Mouse (Mus musculus): ENCODE measurements around the gene Sord. TPM values are rescaled to one million over a fixed set of nuclear protein-coding genes. Genes with fewer than 3 reads are reported as not detected.
"Not testable (repeated sequence)": the region's sequence is repeated elsewhere in the genome, so short reads cannot be mapped to it uniquely, and the experiment has no call there.

Sord gene
- polyA plus RNA-seq, 1 experiment from 2014 or later: 30.0 TPM

DNA sequence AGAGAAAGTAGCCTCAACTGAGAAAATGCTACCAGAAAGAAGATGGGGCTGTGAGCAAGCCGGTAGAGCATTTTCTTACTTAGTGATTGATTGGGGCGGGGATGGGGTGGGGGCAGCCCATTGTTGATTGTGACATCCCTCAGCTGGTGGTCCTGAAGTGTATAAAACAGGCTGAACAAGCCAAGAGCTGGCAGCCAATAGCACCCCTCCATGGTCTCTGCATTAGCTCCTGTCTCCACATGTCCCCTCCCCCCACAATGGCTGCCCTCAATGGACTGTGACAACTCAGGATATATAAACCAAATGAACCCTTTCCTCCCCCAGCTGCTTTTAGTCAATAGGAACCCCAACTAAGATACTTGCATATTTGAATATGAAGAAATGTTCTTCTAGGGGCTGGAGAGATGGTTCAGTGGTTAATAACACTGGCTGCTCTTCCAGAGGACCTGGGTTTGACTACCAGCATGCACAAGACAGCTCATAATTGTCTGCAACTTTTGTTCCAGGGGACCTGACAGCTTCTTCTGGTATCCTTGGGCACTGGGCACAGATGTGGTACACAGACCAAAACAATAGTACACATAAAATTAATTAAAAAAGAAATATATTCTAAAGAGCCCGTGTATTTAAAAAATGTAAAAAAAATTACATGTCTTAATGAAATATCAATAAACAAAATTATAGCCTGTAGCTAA lies 23.9 kb upstream of the Sord start:
- H3K36me3 ChIP-seq (ENCODE audit: control insufficient read depth, insufficient read depth, low read length): no peaks in the 10 kb centered on the region
- H3K4me1 ChIP-seq (ENCODE audit: control insufficient read depth, insufficient read depth, low read length): no peaks in the 10 kb centered on the region
- no peak overlapping the region for H3K4me3 ChIP-seq (ENCODE audit: low read depth, low read length)
- no peak overlapping the region for H3K9ac ChIP-seq (replicated peaks; ENCODE audit: low read depth, low read length)
- no peak overlapping the region for H3K4me2 ChIP-seq (replicated peaks; ENCODE audit: low read depth, low read length)
- no peaks in the 10 kb centered on the region for H3K9me3 ChIP-seq (ENCODE audit: control insufficient read depth, low read depth, low read length)
- no peaks in the 10 kb centered on the region for H3K27me3 ChIP-seq (ENCODE audit: control insufficient read depth, insufficient read depth, low read length)
- ATAC-seq (ENCODE audit: insufficient number of reproducible peaks, insufficient read depth, low FRiP score, low read depth): no peak
- 57% methylated on average over 3 of the region's 3 CpGs for WGBS
- H3K27ac ChIP-seq (ENCODE audit: low read length): no peak overlapping the region

DNA sequence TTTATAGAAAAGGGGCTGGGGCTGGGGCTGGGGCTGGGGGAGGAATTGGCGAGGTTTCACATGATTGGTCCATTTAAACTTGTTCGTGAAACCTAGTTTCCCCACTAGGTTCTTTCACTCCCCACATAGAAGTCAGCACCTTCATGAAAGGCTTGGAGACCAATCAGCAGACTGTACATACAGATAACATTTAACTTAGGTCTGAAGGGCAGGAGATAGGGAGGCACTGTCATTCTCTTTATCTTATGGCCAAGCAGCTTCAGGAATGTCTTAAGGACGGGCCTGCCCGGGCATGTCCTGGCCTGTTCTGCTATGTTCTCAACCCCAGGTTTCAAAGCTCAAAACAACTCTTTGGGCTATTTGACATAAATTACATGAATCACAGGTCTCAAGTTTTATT lies 17.5 kb upstream of the Sord start:
- not testable (repeated sequence) for H3K27me3 ChIP-seq (ENCODE audit: control insufficient read depth, insufficient read depth, low read length); H3K36me3 ChIP-seq (ENCODE audit: control insufficient read depth, insufficient read depth, low read length); H3K27ac ChIP-seq (ENCODE audit: low read length); H3K9me3 ChIP-seq (ENCODE audit: control insufficient read depth, low read depth, low read length); ATAC-seq (ENCODE audit: insufficient number of reproducible peaks, insufficient read depth, low FRiP score, low read depth); H3K9ac ChIP-seq (replicated peaks; ENCODE audit: low read depth, low read length); H3K4me1 ChIP-seq (ENCODE audit: control insufficient read depth, insufficient read depth, low read length); H3K4me2 ChIP-seq (replicated peaks; ENCODE audit: low read depth, low read length); H3K4me3 ChIP-seq (ENCODE audit: low read depth, low read length)
- WGBS: 85% methylated on average over 4 of the region's 4 CpGs

DNA sequence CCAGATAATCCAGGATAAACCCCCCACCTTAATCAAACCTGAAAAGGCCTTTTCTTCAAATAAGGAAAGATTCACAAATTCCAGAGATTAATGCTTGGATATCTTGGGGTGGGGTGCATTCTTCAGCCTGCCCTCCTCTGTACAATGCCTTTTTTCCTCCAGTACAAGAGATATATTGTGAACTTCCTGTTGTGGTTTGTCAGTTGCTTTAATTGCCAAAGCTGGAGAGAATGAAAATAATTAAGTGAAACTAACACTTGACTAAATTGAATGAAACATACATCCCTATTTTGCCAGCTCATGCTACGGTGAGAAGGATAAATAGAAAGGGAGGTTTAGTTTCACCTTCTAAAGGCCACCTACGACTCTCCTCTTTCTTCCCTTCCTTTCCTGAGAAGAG lies 16.3 kb upstream of the Sord start:
- Histone ChIP-seq H3K4me2 (replicated peaks; ENCODE audit: low read depth, low read length) (no peak overlapping the region), H3K4me3 (ENCODE audit: low read depth, low read length) (no peak overlapping the region), H3K36me3 (ENCODE audit: control insufficient read depth, insufficient read depth, low read length) (no peaks in the 10 kb centered on the region), H3K4me1 (ENCODE audit: control insufficient read depth, insufficient read depth, low read length) (no peaks in the 10 kb centered on the region), H3K9ac (replicated peaks; ENCODE audit: low read depth, low read length) (no peak overlapping the region), H3K27ac (ENCODE audit: low read length) (no peak overlapping the region), H3K9me3 (ENCODE audit: control insufficient read depth, low read depth, low read length) (no peaks in the 10 kb centered on the region), H3K27me3 (ENCODE audit: control insufficient read depth, insufficient read depth, low read length) (no peaks in the 10 kb centered on the region)
- no peak for ATAC-seq (ENCODE audit: insufficient number of reproducible peaks, insufficient read depth, low FRiP score, low read depth)
- 71% methylated on average over 2 of the region's 2 CpGs for WGBS

DNA sequence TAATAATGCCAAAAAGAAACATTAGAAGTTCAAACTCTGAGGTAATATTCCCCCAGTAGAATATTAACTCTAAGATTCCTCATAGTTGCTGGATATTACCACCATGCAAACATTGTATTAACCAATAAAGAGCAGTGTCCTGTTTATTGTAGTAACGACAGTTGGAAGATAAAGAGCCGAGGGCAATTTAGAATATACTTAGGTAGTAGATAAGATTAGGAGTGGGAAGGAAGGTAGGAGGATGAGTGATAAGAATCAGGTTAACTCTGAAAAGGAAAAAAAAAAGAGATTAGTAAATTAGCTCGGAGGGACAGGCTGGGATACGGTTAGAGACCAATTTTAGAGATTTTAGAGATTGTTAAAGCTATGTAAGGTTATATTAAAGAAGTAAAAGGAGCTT lies 13.2 kb upstream of the Sord start:
- Histone ChIP-seq H3K4me2 (replicated peaks; ENCODE audit: low read depth, low read length) (no peak overlapping the region), H3K9me3 (ENCODE audit: control insufficient read depth, low read depth, low read length) (no peaks in the 10 kb centered on the region), H3K27me3 (ENCODE audit: control insufficient read depth, insufficient read depth, low read length) (no peaks in the 10 kb centered on the region), H3K4me1 (ENCODE audit: control insufficient read depth, insufficient read depth, low read length) (no peaks in the 10 kb centered on the region), H3K4me3 (ENCODE audit: low read depth, low read length) (no peak overlapping the region), H3K36me3 (ENCODE audit: control insufficient read depth, insufficient read depth, low read length) (no peaks in the 10 kb centered on the region), H3K9ac (replicated peaks; ENCODE audit: low read depth, low read length) (no peak overlapping the region), H3K27ac (ENCODE audit: low read length) (no peak overlapping the region)
- no peak for ATAC-seq (ENCODE audit: insufficient number of reproducible peaks, insufficient read depth, low FRiP score, low read depth)
- 37% methylated on average over 4 of the region's 4 CpGs for WGBS

DNA sequence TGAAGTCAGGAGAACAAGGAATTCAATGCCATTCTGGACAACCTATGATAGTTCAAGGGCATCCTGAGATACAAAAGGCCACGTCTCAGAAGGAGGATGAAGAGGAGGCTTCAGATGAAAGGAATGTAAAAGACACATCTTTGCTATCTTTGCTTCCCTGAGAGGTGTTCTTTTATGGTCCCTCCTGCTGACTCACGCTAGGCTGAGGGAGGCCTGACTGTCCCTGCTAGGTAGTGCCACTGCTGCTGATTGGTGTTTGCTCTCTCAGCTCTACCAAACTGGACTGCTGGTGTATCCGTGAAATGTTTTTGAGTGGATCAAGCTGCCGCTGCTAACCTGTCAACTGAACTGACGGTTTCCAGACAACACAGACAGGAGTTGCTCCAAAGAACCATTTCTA lies 12.8 kb upstream of the Sord start:
- no peak for ATAC-seq (ENCODE audit: insufficient number of reproducible peaks, insufficient read depth, low FRiP score, low read depth)
- 28% methylated on average over 5 of the region's 5 CpGs for WGBS
- H3K27ac ChIP-seq (ENCODE audit: low read length): no peak overlapping the region

DNA sequence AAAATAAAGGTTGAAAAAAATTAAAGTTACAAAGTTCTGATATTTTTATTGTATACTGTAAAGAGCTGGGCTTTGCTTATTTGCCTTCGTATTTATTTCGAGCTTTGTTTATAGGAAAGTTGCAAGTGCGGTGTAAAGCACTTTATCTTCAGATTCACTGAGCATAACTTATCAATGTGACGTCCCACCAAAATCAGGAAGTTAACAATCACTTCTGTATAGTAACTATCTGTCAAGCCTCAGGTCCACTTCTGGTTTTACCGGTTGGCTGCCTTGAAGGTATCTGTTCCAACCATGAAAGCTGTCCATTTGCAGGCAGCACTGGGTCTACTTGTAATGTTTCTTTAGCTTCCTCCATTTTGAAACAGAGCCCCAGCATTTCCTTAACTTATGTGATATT lies 12.3 kb upstream of the Sord start:
- Histone ChIP-seq H3K4me1 (ENCODE audit: control insufficient read depth, insufficient read depth, low read length) (no peaks in the 10 kb centered on the region), H3K27ac (ENCODE audit: low read length) (no peak overlapping the region), H3K4me2 (replicated peaks; ENCODE audit: low read depth, low read length) (no peak overlapping the region), H3K36me3 (ENCODE audit: control insufficient read depth, insufficient read depth, low read length) (no peaks in the 10 kb centered on the region), H3K9ac (replicated peaks; ENCODE audit: low read depth, low read length) (no peak overlapping the region), H3K9me3 (ENCODE audit: control insufficient read depth, low read depth, low read length) (no peaks in the 10 kb centered on the region), H3K4me3 (ENCODE audit: low read depth, low read length) (no peak overlapping the region), H3K27me3 (ENCODE audit: control insufficient read depth, insufficient read depth, low read length) (no peaks in the 10 kb centered on the region)
- no peak for ATAC-seq (ENCODE audit: insufficient number of reproducible peaks, insufficient read depth, low FRiP score, low read depth)
- WGBS: 51% methylated on average over 5 of the region's 5 CpGs

More for the DNA sequence above, 12.8 kb upstream of the Sord start:
- Histone ChIP-seq H3K4me2 (replicated peaks; ENCODE audit: low read depth, low read length) (no peak overlapping the region), H3K9me3 (ENCODE audit: control insufficient read depth, low read depth, low read length) (no peaks in the 10 kb centered on the region), H3K4me1 (ENCODE audit: control insufficient read depth, insufficient read depth, low read length) (no peaks in the 10 kb centered on the region), H3K27me3 (ENCODE audit: control insufficient read depth, insufficient read depth, low read length) (no peaks in the 10 kb centered on the region), H3K36me3 (ENCODE audit: control insufficient read depth, insufficient read depth, low read length) (no peaks in the 10 kb centered on the region), H3K4me3 (ENCODE audit: low read depth, low read length) (no peak overlapping the region), H3K9ac (replicated peaks; ENCODE audit: low read depth, low read length) (no peak overlapping the region)

DNA sequence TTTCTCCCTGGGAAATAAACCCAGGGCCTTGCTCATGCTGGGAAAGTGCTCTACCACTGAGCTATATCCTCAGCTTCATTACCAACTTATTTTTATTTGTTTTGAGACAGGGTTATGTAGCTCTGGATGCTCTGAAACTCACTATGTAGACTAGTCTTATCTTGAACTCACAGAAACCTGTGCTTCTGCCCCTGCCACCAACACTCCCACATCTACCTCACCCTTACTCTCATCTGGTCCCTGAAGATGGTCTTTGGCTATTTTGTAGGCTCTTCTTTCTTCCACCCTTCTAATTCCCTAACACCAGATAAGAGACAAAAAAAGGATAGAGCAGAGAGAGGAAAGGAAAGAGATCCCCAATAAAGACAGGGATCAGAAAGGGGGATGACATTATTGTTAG lies 10.9 kb upstream of the Sord start:
- H3K9ac ChIP-seq (replicated peaks; ENCODE audit: low read depth, low read length): no peak overlapping the region
- no peaks in the 10 kb centered on the region for H3K9me3 ChIP-seq (ENCODE audit: control insufficient read depth, low read depth, low read length)
- no peak for ATAC-seq (ENCODE audit: insufficient number of reproducible peaks, insufficient read depth, low FRiP score, low read depth)
- no peaks in the 10 kb centered on the region for H3K27me3 ChIP-seq (ENCODE audit: control insufficient read depth, insufficient read depth, low read length)
- no peak overlapping the region for H3K4me3 ChIP-seq (ENCODE audit: low read depth, low read length)
- H3K27ac ChIP-seq (ENCODE audit: low read length): no peak overlapping the region
- no peaks in the 10 kb centered on the region for H3K36me3 ChIP-seq (ENCODE audit: control insufficient read depth, insufficient read depth, low read length)
- H3K4me1 ChIP-seq (ENCODE audit: control insufficient read depth, insufficient read depth, low read length): no peaks in the 10 kb centered on the region
- H3K4me2 ChIP-seq (replicated peaks; ENCODE audit: low read depth, low read length): no peak overlapping the region

DNA sequence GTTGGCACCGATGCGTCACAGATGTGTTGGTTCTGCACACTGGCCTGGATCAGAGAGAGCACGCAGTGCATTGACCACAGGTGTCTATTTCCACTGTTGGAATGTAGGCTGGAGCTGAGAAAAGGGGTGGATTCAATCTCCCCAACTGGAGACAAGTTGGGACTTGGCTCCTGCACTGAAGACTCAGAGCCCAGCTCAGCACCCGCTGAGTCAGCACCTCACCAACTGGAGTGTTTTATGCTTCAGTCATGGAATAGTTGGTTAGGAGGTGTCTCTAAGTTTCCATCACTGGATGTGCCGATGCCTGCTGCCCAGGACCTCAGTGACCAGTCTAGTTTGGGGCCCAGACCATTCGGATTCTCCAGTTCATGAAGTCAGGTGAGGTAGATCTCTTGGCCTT lies 4.2 kb upstream of the Sord start:
- Histone ChIP-seq H3K9me3 (ENCODE audit: control insufficient read depth, low read depth, low read length) (no peaks in the 10 kb centered on the region), H3K9ac (replicated peaks; ENCODE audit: low read depth, low read length) (no peak overlapping the region), H3K36me3 (ENCODE audit: control insufficient read depth, insufficient read depth, low read length) (no peaks in the 10 kb centered on the region), H3K4me1 (ENCODE audit: control insufficient read depth, insufficient read depth, low read length) (no peaks in the 10 kb centered on the region), H3K4me2 (replicated peaks; ENCODE audit: low read depth, low read length) (no peak overlapping the region), H3K27me3 (ENCODE audit: control insufficient read depth, insufficient read depth, low read length) (no peaks in the 10 kb centered on the region), H3K4me3 (ENCODE audit: low read depth, low read length) (no peak overlapping the region), H3K27ac (ENCODE audit: low read length) (no peak overlapping the region)
- no peak for ATAC-seq (ENCODE audit: insufficient number of reproducible peaks, insufficient read depth, low FRiP score, low read depth)
- WGBS: 85% methylated on average over 6 of the region's 6 CpGs

DNA sequence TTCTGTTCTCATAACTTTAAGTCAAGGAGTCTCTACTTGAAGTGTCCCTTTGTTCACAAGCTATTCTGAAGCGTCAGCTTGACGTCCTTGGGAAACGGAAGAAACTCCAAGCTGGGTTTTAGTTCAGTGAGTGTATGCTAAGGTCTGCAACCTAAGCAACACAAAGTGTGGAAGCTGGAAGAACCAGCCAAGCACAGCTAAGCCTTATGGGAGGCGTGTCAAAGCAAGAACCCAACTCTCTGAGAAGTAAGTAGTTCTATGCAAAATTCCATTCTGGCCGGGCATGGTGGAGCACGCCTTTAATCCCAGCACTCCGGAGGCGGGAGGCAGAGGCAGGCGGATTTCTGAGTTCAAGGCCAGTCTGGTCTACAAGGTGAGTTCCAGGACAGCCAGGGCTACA lies 2.9 kb upstream of the Sord start:
- Histone ChIP-seq H3K36me3 (ENCODE audit: control insufficient read depth, insufficient read depth, low read length) (no peaks in the 10 kb centered on the region), H3K9me3 (ENCODE audit: control insufficient read depth, low read depth, low read length) (no peaks in the 10 kb centered on the region), H3K9ac (replicated peaks; ENCODE audit: low read depth, low read length) (no peak overlapping the region), H3K4me3 (ENCODE audit: low read depth, low read length) (no peak overlapping the region), H3K4me2 (replicated peaks; ENCODE audit: low read depth, low read length) (no peak overlapping the region), H3K27ac (ENCODE audit: low read length) (no peak overlapping the region), H3K4me1 (ENCODE audit: control insufficient read depth, insufficient read depth, low read length) (0 out of 2 replicates have a peak, but pooled peaks cover 2% of the 10 kb centered on the region), H3K27me3 (ENCODE audit: control insufficient read depth, insufficient read depth, low read length) (no peaks in the 10 kb centered on the region)
- 82% methylated on average over 9 of the region's 9 CpGs for WGBS
- ATAC-seq (ENCODE audit: insufficient number of reproducible peaks, insufficient read depth, low FRiP score, low read depth): no peak
